Mouse (Mus musculus) lung, postnatal 0 days (tissue): ENCODE results near the gene Lrp10.

Experiments
- CTCF ChIP-seq: IDR thresholded peaks from 2 replicates; pipeline ENCODE4 v1.5.1; 2016; ENCODE audit warnings: antibody characterized with exemption, mild to moderate bottlenecking
- EP300 ChIP-seq: IDR thresholded peaks from 2 replicates; pipeline ENCODE4 v1.6.1; 2016; ENCODE audit warnings: antibody characterized with exemption, mild to moderate bottlenecking, control low read depth

GRCm38 (mm10) chr14:54475941-54476844, 12.3 kb downstream of the Lrp10 start, which contains the start of gene Rem2:
- TF ChIP-seq CTCF = no peak
- TF ChIP-seq EP300 = no peak
